Mouse (Mus musculus) liver, embryonic 14.5 days (tissue): ENCODE measurements around the gene Syn2. TPM values are rescaled to one million over a fixed set of nuclear protein-coding genes. Genes with fewer than 3 reads are reported as not detected.

Experiments used
- ATAC-seq: fragments of 200-750 bp; cut with Nextera tagmentation; 2 replicates; pipeline ENCODE4 v1.8.0; 2017; ENCODE audit warnings: moderate number of reproducible peaks, mild to moderate bottlenecking, moderate library complexity; ENCODE audit not compliant: insufficient read depth
- DNase-seq, 3 experiments: peaks; one replicate each; pipeline ENCODE4 v3.0.0-alpha.2; 2012 to 2013; ENCODE audit warnings: low read depth in 3 of 3, low spot score in 3 of 3
- H3K27ac ChIP-seq: fragments of 300-500 bp; sonication (generic); 2 replicates; pipeline ENCODE4 v1.5.1; 2014; ENCODE audit warnings: moderate library complexity, mild to moderate bottlenecking, control low read depth, inconsistent platforms
- H3K27me3 ChIP-seq: fragments of 300-500 bp; sonication (generic); 2 replicates; pipeline ENCODE4 v1.6.1; 2014; ENCODE audit warnings: mild to moderate bottlenecking, low read length, moderate library complexity; ENCODE audit not compliant: control insufficient read depth, insufficient read depth
- H3K36me3 ChIP-seq: fragments of 300-500 bp; sonication (generic); replicated peaks from 2 replicates; pipeline ENCODE4 v1.6.1; 2014; ENCODE audit warnings: low read depth; ENCODE audit not compliant: control insufficient read depth, insufficient read depth
- H3K4me1 ChIP-seq, 2 experiments: fragments of 200-500 bp in 1 of 2; fragments of 300-500 bp in 1 of 2; sonication (generic) in 1 of 2; replicated peaks; 2 replicates each; pipeline ENCODE4 v1.6.1; 2012 to 2014; ENCODE audit warnings: antibody characterized with exemption in 1 of 2, inconsistent platforms in 1 of 2, low read length in 1 of 2; ENCODE audit not compliant: control insufficient read depth in 2 of 2, insufficient read depth in 2 of 2
- H3K4me2 ChIP-seq: fragments of 300-500 bp; sonication (generic); 2 replicates; pipeline ENCODE4 v1.6.1; 2014; ENCODE audit warnings: low read depth, mild to moderate bottlenecking, control low read depth, moderate library complexity
- H3K4me3 ChIP-seq, 2 experiments: fragments of 200-500 bp in 1 of 2; fragments of 300-500 bp in 1 of 2; sonication (generic) in 1 of 2; 2 replicates each; pipeline ENCODE4 v1.5.1; 2012 to 2014; ENCODE audit warnings: low read depth in 2 of 2, low read length in 2 of 2, mild to moderate bottlenecking in 2 of 2, control low read depth in 1 of 2, inconsistent platforms in 1 of 2, moderate library complexity in 1 of 2; ENCODE audit not compliant: insufficient read depth in 1 of 2
- H3K9ac ChIP-seq: fragments of 300-500 bp; sonication (generic); replicated peaks from 2 replicates; pipeline ENCODE4 v1.6.1; 2014; ENCODE audit warnings: mild to moderate bottlenecking, control low read depth, moderate library complexity
- H3K9me3 ChIP-seq: fragments of 300-500 bp; sonication (generic); 2 replicates; pipeline ENCODE4 v1.6.1; 2016; ENCODE audit warnings: low read length, mixed read lengths; ENCODE audit not compliant: control insufficient read depth
- CTCF ChIP-seq: IDR thresholded peaks from 2 replicates; pipeline ENCODE4 v1.5.1; 2016; ENCODE audit warnings: antibody characterized with exemption, low read depth, control low read depth
- EP300 ChIP-seq: IDR thresholded peaks from 2 replicates; pipeline ENCODE4 v1.6.1; 2016; ENCODE audit warnings: antibody characterized with exemption, low read depth
- WGBS: fragments of 180-500 bp; shearing (Covaris S2); extraction: QIAGEN DNeasy Blood & Tissue Kit; methylation state at CpG from one replicate; pipeline ENCODE4 v1.1.7; 2014; ENCODE audit not compliant: insufficient replicate concordance; 5-methylcytosine and 5-hydroxymethylcytosine counted together
- polyA plus RNA-seq, 2 experiments: library from polyadenylated mRNA; depleted of rRNA in 1 of 2; stranded (reverse) in 1 of 2; unstranded in 1 of 2; fragments of >200 nt; fragmentation: Nextera tagmentation in 1 of 2; extraction: Ambion mirVana in 1 of 2; gene quantifications; 2 replicates each; pipeline versions ENCODE4 v1.2.1 to v1.2.3; 2012 to 2014

The Syn2 gene
- polyA plus RNA-seq, 2 experiments = 0.04 TPM

DNA sequence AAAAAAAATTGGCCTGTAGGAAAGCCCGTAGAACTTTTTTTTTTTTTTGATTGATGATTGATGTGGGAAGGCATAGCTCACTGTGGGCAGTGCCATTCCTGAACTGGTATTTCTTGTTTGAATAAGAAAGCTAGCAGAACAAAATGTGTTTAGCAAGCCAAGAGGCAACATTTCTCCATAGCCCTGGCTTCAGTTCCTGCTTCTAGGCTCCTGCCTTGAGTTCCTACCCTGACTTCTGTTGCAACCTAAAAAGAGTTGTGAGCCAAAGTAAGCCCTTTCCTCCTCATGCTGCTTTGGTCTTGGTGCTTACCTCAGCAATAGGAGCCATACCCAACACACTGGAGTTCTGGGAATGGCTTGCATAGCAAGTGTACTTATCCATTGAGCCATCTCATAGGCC, 23.3 kb upstream of the Syn2 start:
- H3K4me1 ChIP-seq = no peaks in the 10 kb centered on the region
- no peak overlapping the region for H3K27ac ChIP-seq
- 59% methylated on average over 1 of the region's 1 CpGs for WGBS
- TF ChIP-seq CTCF (no peak), EP300 (no peak)
- DNase-seq = no peak
- no peak overlapping the region for H3K4me2 ChIP-seq
- H3K36me3 ChIP-seq = no peaks in the 10 kb centered on the region
- H3K9ac ChIP-seq = no peak overlapping the region
- no peaks in the 10 kb centered on the region for H3K9me3 ChIP-seq
- no peaks in the 10 kb centered on the region for H3K27me3 ChIP-seq
- ATAC-seq = no peak
- no peak overlapping the region for H3K4me3 ChIP-seq

DNA sequence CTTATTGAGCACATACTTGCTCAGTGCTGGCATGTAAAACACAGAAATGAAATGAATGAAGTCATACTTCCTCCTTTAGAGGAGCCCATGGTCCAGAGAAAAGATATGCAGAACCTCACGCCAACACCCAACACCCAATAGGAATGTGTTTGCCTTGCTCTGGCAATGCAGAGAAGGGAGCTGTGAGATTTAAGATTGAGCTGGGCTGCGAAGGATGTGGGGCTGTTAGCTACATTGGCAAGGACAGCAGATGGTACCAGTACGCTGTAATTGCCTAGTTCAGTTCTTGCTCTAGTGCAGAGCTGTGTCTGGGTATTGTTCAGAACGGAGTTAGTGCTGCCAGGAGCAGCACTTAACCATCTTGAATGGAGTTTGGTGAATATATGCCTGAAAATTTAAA, 12.5 kb upstream of the Syn2 start:
- no peak overlapping the region for H3K9ac ChIP-seq
- H3K36me3 ChIP-seq = no peaks in the 10 kb centered on the region
- H3K4me2 ChIP-seq = no peak overlapping the region
- WGBS = 59% methylated on average over 4 of the region's 4 CpGs
- ATAC-seq (no peak), DNase-seq (no peak)
- H3K9me3 ChIP-seq = no peaks in the 10 kb centered on the region
- TF ChIP-seq CTCF (no peak), EP300 (no peak)
- H3K4me3 ChIP-seq = no peak overlapping the region
- H3K27me3 ChIP-seq = no peaks in the 10 kb centered on the region
- H3K27ac ChIP-seq = no peak overlapping the region
- no peaks in the 10 kb centered on the region for H3K4me1 ChIP-seq

DNA sequence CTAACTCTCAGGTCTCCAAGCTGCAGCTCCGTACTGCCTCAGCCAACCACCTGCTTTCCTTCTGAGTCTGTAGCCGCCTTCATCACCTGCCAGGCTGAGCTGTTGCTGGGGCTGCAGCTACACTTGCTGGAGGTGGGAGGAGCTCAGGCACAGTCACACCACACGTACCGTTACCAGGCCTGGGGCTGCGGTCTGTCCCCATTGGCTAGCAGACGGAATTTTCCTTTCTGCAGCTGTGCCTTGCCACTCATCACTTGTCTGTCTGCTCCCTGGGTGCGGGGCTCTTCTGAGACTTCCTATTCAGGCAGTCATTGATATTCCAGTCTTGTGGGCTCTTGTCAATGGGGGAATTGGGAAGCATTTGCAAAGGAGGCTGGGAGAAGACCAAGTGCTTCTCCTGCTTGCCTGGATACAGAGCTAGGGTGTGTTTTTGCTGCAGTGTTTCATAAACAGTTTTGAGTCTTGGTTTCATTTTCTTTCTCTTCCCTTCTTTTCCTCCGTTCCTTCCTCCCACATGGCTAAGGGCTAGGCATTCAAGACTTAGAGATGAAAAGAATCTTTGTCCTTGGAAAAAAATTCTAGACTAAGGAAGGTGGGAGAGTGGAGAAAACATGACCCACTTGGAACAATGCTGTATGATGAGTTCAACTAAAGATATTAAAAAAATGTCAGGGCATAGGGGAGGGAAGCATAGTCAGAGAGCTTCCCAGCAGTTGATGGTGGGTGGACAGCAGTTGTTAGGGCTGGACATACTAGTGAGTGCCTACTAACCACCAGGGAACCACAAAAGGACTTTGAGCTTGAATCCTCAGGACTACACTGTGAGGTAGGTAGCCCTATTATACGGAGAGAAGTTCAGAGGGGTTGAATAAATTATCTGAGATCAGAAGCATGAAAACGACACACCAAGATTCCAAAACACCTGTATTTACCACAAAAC, 11.2 kb upstream of the Syn2 start:
- no peak for DNase-seq
- Histone ChIP-seq H3K4me2 (no peak overlapping the region), H3K36me3 (no peaks in the 10 kb centered on the region), H3K4me1 (no peaks in the 10 kb centered on the region), H3K4me3 (no peak overlapping the region), H3K27ac (no peak overlapping the region), H3K9me3 (no peaks in the 10 kb centered on the region), H3K27me3 (no peaks in the 10 kb centered on the region), H3K9ac (no peak overlapping the region)
- ATAC-seq = 0 out of 2 replicates have a peak, but pooled peaks have one; percentile 23
- WGBS = 16% methylated on average over 10 of the region's 10 CpGs
- TF ChIP-seq EP300 = no peak
- no peak for TF ChIP-seq CTCF

DNA sequence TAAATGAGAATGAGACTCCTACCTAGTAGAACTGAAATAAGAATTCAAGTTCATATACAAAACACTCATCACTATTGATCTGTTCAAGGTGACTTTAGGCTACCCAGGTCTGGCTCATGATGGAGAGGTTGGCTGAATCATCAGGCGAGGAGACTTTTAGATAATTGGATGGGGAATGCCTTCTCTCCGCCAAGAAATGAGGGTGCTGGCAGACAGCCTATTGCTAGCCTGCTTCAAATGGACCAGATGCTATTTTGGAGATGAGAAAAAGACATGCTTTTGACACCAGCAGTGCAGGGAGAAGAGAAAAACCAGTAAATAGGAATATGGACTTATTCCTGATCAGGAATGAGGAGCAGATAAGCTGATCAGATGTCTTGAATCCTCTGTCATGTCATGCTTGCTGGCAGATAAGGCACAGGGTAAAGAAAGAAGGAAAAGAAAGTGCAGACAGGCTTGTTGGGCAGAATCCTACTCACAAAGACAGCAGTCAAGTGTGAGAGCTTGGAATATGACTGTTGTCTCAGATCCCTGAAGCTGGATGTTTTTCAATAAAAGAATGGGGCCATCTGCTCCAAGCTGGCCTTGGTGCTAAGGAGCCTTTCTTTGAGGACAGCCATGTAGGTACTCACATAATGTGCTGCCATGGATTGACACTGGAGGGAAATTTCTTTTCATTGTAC, 9.9 kb upstream of the Syn2 start:
- 44% methylated on average over 2 of the region's 2 CpGs for WGBS

DNA sequence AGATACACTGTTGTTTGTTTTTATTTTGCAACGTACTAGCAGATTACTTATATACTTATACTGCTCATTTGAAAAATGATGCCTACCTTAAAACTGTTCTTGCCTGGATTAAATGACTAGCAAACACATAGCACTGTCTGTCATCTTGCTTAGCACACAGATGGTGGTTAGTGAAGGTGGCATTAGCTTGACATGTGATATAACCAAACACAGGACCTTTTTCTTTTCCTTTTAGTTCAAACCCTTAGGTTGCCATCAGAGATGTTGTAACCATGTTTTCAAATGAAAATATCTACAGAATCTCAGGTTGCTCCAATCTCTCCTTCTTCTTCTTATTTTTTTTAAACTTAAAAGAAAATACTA, 9.4 kb upstream of the Syn2 start:
- WGBS = 47% methylated on average over 1 of the region's 1 CpGs
- no peak for ATAC-seq

More for the DNA sequence above, 9.9 kb upstream of the Syn2 start:
- no peak for TF ChIP-seq CTCF
- no peak for TF ChIP-seq EP300
- no peak overlapping the region for H3K27ac ChIP-seq
- H3K36me3 ChIP-seq = no peaks in the 10 kb centered on the region
- no peaks in the 10 kb centered on the region for H3K4me1 ChIP-seq
- H3K27me3 ChIP-seq = no peaks in the 10 kb centered on the region
- no peak overlapping the region for H3K9ac ChIP-seq
- H3K4me2 ChIP-seq = no peak overlapping the region
- ATAC-seq (no peak), DNase-seq (no peak)
- no peaks in the 10 kb centered on the region for H3K9me3 ChIP-seq
- no peak overlapping the region for H3K4me3 ChIP-seq

More for the DNA sequence above, 9.4 kb upstream of the Syn2 start:
- Histone ChIP-seq H3K27ac (no peak overlapping the region), H3K4me3 (no peak overlapping the region), H3K4me1 (no peaks in the 10 kb centered on the region), H3K9me3 (no peaks in the 10 kb centered on the region), H3K9ac (no peak overlapping the region), H3K36me3 (no peaks in the 10 kb centered on the region), H3K27me3 (no peaks in the 10 kb centered on the region), H3K4me2 (no peak overlapping the region)
- no peak for TF ChIP-seq EP300
- no peak for TF ChIP-seq CTCF
- no peak for DNase-seq
